ENCODE assay signal across 15 mouse cellular contexts in the genomic region with DNA sequence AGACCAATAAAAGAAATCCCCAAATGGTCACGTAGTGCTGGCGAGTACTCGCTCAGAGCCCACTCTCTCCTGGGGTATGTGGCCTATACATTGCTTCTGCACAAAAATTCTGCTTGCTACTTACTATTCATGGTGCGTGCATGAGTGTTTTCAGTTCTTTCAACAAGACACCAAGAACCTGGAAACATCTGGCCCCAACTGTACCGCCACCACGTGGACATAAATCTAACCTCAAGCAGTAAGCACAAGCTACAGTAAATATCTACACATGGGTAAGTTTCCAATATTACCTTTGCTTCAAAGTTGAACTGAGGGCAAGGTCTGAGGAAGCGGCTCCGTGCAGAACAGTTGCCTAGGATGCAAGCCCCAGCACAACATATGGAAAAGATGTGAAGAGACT.
A peak's percentile ranks its signal among the peaks of the same experiment; 100 is the strongest.
DNase-seq lines count a peak whose midpoint lies in the region; ATAC-seq and TF ChIP-seq lines count a peak whose summit lies in the region.
"Had no signal": no experiment of that assay in that cellular context is flagged by ENCODE, and none has a peak within 500 bp of the region (broad histone marks: within the 10 kb centered on the region; RNA-seq: fewer than 3 reads in every experiment).

No protein-coding gene starts in this region.

- H3K27me3 ChIP-seq in heart, postnatal 0 days (ENCODE audit: control insufficient read depth, insufficient read depth, low read length): no peaks in the 10 kb centered on the region
- no peaks in the 10 kb centered on the region for H3K27me3 ChIP-seq in heart, embryonic 12.5 days (replicated peaks)
- no peaks in the 10 kb centered on the region for H3K27me3 ChIP-seq in midbrain, embryonic 10.5 days (ENCODE audit: low read depth, poor library complexity, severe bottlenecking)
- no peaks in the 10 kb centered on the region for H3K27me3 ChIP-seq in midbrain, embryonic 14.5 days (ENCODE audit: control insufficient read depth, insufficient read depth, low read length)
- no peaks in the 10 kb centered on the region for H3K27me3 ChIP-seq in stomach, postnatal 0 days (ENCODE audit: control insufficient read depth, insufficient read depth, low read length)
- H3K27me3 ChIP-seq: forebrain, embryonic 15.5 days; midbrain, embryonic 12.5 days; neural tube, embryonic 13.5 days had no signal

- H3K4me1 ChIP-seq in heart, postnatal 0 days (ENCODE audit: control insufficient read depth, insufficient read depth): no peaks in the 10 kb centered on the region
- H3K4me1 ChIP-seq in heart, embryonic 12.5 days (replicated peaks): peaks cover 11% of the 10 kb centered on the region
- peaks cover 32% of the 10 kb centered on the region for H3K4me1 ChIP-seq in midbrain, embryonic 10.5 days
- 0 out of 2 replicates have a peak, but pooled peaks cover 5% of the 10 kb centered on the region for H3K4me1 ChIP-seq in midbrain, embryonic 14.5 days (ENCODE audit: control insufficient read depth, insufficient read depth, low read length)
- no peaks in the 10 kb centered on the region for H3K4me1 ChIP-seq in stomach, postnatal 0 days (replicated peaks; ENCODE audit: control insufficient read depth, insufficient read depth)
- H3K4me1 ChIP-seq: forebrain, embryonic 15.5 days had no signal

- peak; percentile 18; the same call in 1 of the 2 replicates for TF ChIP-seq CTCF in heart, postnatal 0 days (IDR thresholded peaks at IDR 0.05; ENCODE audit: low read depth)
- TF ChIP-seq CTCF in stomach, postnatal 0 days (IDR thresholded peaks at IDR 0.05; ENCODE audit: low read depth): peak; percentile 61

- no peak overlapping the region for H3K4me2 ChIP-seq in heart, postnatal 0 days (ENCODE audit: low read depth, low read length)
- no peak overlapping the region for H3K4me2 ChIP-seq in heart, embryonic 12.5 days
- H3K4me2 ChIP-seq in midbrain, embryonic 14.5 days (ENCODE audit: low read length): no peak overlapping the region
- H3K4me2 ChIP-seq in stomach, postnatal 0 days (replicated peaks; ENCODE audit: low read depth): no peak overlapping the region
- H3K4me2 ChIP-seq: forebrain, embryonic 15.5 days; midbrain, embryonic 12.5 days; neural tube, embryonic 13.5 days had no signal

- ATAC-seq in heart, postnatal 0 days (ENCODE audit: insufficient read depth, low read depth): no peak
- no peak for ATAC-seq in heart, embryonic 12.5 days (ENCODE audit: insufficient number of reproducible peaks, low FRiP score)
- no peak for ATAC-seq in midbrain, embryonic 14.5 days (ENCODE audit: low FRiP score, low TSS enrichment)
- ATAC-seq in stomach, postnatal 0 days (ENCODE audit: low FRiP score, low TSS enrichment): no peak
- ATAC-seq: forebrain, embryonic 15.5 days had no signal

- TF ChIP-seq EP300 in heart, postnatal 0 days (IDR thresholded peaks at IDR 0.05; ENCODE audit: low read depth): no peak
- no peak for TF ChIP-seq EP300 in stomach, postnatal 0 days (optimal IDR thresholded peaks at IDR 0.05)

- no peaks in the 10 kb centered on the region for H3K9me3 ChIP-seq in heart, postnatal 0 days (replicated peaks; ENCODE audit: control insufficient read depth, low read length)
- H3K9me3 ChIP-seq in heart, embryonic 12.5 days (replicated peaks): no peaks in the 10 kb centered on the region
- H3K9me3 ChIP-seq in midbrain, embryonic 10.5 days (replicated peaks): no peaks in the 10 kb centered on the region
- H3K9me3 ChIP-seq in midbrain, embryonic 14.5 days (ENCODE audit: control insufficient read depth, low read length): no peaks in the 10 kb centered on the region
- H3K9me3 ChIP-seq in stomach, postnatal 0 days (ENCODE audit: control insufficient read depth, low read length): no peaks in the 10 kb centered on the region
- H3K9me3 ChIP-seq: forebrain, embryonic 15.5 days; midbrain, embryonic 12.5 days; neural tube, embryonic 13.5 days had no signal

- no peaks in the 10 kb centered on the region for H3K36me3 ChIP-seq in heart, postnatal 0 days (replicated peaks; ENCODE audit: control insufficient read depth, insufficient read depth, low read length)
- no peaks in the 10 kb centered on the region for H3K36me3 ChIP-seq in heart, embryonic 12.5 days
- H3K36me3 ChIP-seq in midbrain, embryonic 10.5 days: no peaks in the 10 kb centered on the region
- H3K36me3 ChIP-seq in midbrain, embryonic 14.5 days (ENCODE audit: control insufficient read depth, insufficient read depth, low read length): no peaks in the 10 kb centered on the region
- no peaks in the 10 kb centered on the region for H3K36me3 ChIP-seq in stomach, postnatal 0 days (ENCODE audit: control insufficient read depth, insufficient read depth, low read length)
- H3K36me3 ChIP-seq: forebrain, embryonic 15.5 days; midbrain, embryonic 12.5 days; neural tube, embryonic 13.5 days had no signal

- peak overlapping the region; percentile 41; the same call in 1 of the 2 replicates for H3K27ac ChIP-seq in heart, postnatal 0 days (ENCODE audit: low read depth)
- no peak overlapping the region for H3K27ac ChIP-seq in heart, embryonic 12.5 days (ENCODE audit: poor library complexity, severe bottlenecking)
- H3K27ac ChIP-seq in midbrain, embryonic 10.5 days (replicated peaks): peak overlapping the region; percentile 49; the same call in 1 of the 2 replicates
- H3K27ac ChIP-seq in midbrain, embryonic 14.5 days (replicated peaks; ENCODE audit: low read depth, low read length): no peak overlapping the region
- no peak overlapping the region for H3K27ac ChIP-seq in stomach, postnatal 0 days (replicated peaks)
- H3K27ac ChIP-seq: forebrain, embryonic 15.5 days; layer of hippocampus, adult 2 months; midbrain, embryonic 12.5 days had no signal

- DNase-seq in heart, postnatal 0 days (ENCODE audit: low spot score): no peak
- no peak for DNase-seq in midbrain, embryonic 10.5 days (ENCODE audit: low spot score)
- DNase-seq in midbrain, embryonic 14.5 days: no peak
- peak; percentile 47 for DNase-seq in embryo, embryonic 10 days (ENCODE audit: low spot score)
- no peak for DNase-seq in stomach, postnatal 0 days (ENCODE audit: low spot score)
- no peak for DNase-seq in cerebellum, adult 18-20 months
- no peak for DNase-seq in adrenal gland, postnatal 10 days
- DNase-seq: cerebellum, adult 9-10 months; lung, adult 2 months; right cerebral cortex, adult 18-20 months had no signal

- no peak overlapping the region for H3K4me3 ChIP-seq in heart, postnatal 0 days (ENCODE audit: low read depth, low read length)
- H3K4me3 ChIP-seq in heart, embryonic 12.5 days: no peak overlapping the region
- H3K4me3 ChIP-seq in midbrain, embryonic 10.5 days: no peak overlapping the region
- no peak overlapping the region for H3K4me3 ChIP-seq in midbrain, embryonic 14.5 days (replicated peaks; ENCODE audit: low read depth, low read length)
- no peak overlapping the region for H3K4me3 ChIP-seq in stomach, postnatal 0 days (ENCODE audit: low read depth, low read length)
- H3K4me3 ChIP-seq: forebrain, embryonic 15.5 days; layer of hippocampus, adult 2 months; midbrain, embryonic 12.5 days; neural tube, embryonic 13.5 days had no signal

- no peak overlapping the region for H3K9ac ChIP-seq in heart, postnatal 0 days (replicated peaks; ENCODE audit: low read depth, low read length)
- H3K9ac ChIP-seq in heart, embryonic 12.5 days: no peak overlapping the region
- no peak overlapping the region for H3K9ac ChIP-seq in midbrain, embryonic 14.5 days (replicated peaks; ENCODE audit: low read length)
- H3K9ac ChIP-seq in stomach, postnatal 0 days (ENCODE audit: low read length): no peak overlapping the region
- H3K9ac ChIP-seq: forebrain, embryonic 15.5 days; midbrain, embryonic 12.5 days; neural tube, embryonic 13.5 days had no signal

- 84% methylated on average over 8 of the region's 8 CpGs for WGBS in heart, postnatal 0 days
- WGBS in heart, embryonic 12.5 days: 83% methylated on average over 8 of the region's 8 CpGs
- WGBS in midbrain, embryonic 10.5 days: 73% methylated on average over 8 of the region's 8 CpGs
- 76% methylated on average over 8 of the region's 8 CpGs for WGBS in midbrain, embryonic 14.5 days
- WGBS in stomach, postnatal 0 days: 78% methylated on average over 8 of the region's 8 CpGs

Comparison
In these comparisons a context has a peak if more than half of its experiments do, and no peak if none do; other contexts are left out.
1. H3K27ac ChIP-seq: peak in heart, postnatal 0 days (single experiment) and midbrain, embryonic 10.5 days (single experiment); none in heart, embryonic 12.5 days (single experiment), midbrain, embryonic 14.5 days (single experiment) and stomach, postnatal 0 days (single experiment).